In the genomic region with DNA sequence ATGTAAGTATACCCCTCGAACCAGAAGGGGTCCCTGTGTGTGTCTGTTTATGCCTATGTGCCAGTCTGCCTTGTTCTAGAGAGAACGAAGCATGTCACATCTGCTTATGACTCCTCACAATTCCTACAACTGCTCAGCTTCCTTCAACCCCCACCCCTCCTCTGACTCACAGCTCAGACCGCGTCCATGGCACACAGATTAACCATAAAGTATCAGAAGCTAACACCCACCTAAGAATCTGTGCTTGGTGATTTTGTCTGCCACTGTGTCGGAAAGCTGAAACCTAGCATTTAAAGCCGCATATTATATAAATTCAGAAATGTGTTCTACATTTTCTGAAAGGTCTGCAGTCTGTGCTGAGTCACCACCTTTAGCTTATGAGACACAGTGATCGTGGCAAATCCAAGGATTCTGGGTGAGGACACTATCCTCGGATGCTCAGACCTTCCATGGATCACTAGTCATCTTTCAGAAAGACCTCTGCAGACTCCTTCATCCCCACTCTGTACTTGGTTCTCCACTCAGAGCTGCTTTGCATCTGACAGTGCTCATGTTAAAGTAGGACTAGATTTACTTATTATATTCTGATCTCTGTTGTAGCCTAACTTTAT, we compare ENCODE assay signal across 25 mouse cellular contexts. TPM values are rescaled to one million over a fixed set of nuclear protein-coding genes. Genes with fewer than 3 reads are reported as not detected.
DNase-seq lines count a peak whose midpoint lies in the region; ATAC-seq lines count a peak whose summit lies in the region.
"Had no signal": no experiment of that assay in that cellular context is flagged by ENCODE, and none has a peak within 500 bp of the region (broad histone marks: within the 10 kb centered on the region; RNA-seq: fewer than 3 reads in every experiment).

No protein-coding gene starts in this region.

- H3K4me1 ChIP-seq in heart, embryonic 10.5 days = no peaks in the 10 kb centered on the region
- H3K4me1 ChIP-seq: hindbrain, embryonic 10.5 days; neural tube, embryonic 15.5 days had no signal

- no peaks in the 10 kb centered on the region for H3K36me3 ChIP-seq in heart, embryonic 10.5 days
- H3K36me3 ChIP-seq: G1E; hindbrain, embryonic 10.5 days; limb, embryonic 10.5 days; neural tube, embryonic 15.5 days had no signal

- 82% methylated on average over 8 of the region's 8 CpGs for WGBS in heart, embryonic 10.5 days

- H3K27ac ChIP-seq in heart, embryonic 10.5 days = no peak overlapping the region
- H3K27ac ChIP-seq: hindbrain, embryonic 10.5 days; hindbrain, postnatal 0 days; kidney, postnatal 0 days; limb, embryonic 10.5 days; neural tube, embryonic 15.5 days; stomach, postnatal 0 days had no signal

- H3K27me3 ChIP-seq in heart, embryonic 10.5 days (ENCODE audit: insufficient read depth, poor library complexity, severe bottlenecking) = no peaks in the 10 kb centered on the region
- H3K27me3 ChIP-seq: neural tube, embryonic 15.5 days had no signal

- DNase-seq in adrenal gland, adult 2 months = peak; percentile 30
- DNase-seq in adrenal gland, postnatal 25 days = no peak
- peak; percentile 64 for DNase-seq in heart, embryonic 10.5 days (ENCODE audit: low spot score)
- DNase-seq in heart, adult 9 months (ENCODE audit: low spot score in 2 of 2) = no peak
- peak; percentile 42 for DNase-seq in right cerebral cortex, postnatal 25 days
- DNase-seq in right cerebral cortex, postnatal 14 days = no peak
- peak; percentile 57 for DNase-seq in telencephalon, adult 2 months (ENCODE audit: low read depth, low spot score)
- DNase-seq: cerebellum, adult 11-12 months; cerebellum, postnatal 25 days; embryo, embryonic 11 days; gastrocnemius, postnatal 14 days; kidney, adult 18-20 months; liver, postnatal 0 days; lung, postnatal 14 days; midbrain, embryonic 14.5 days; thymus, postnatal 14 days had no signal

- H3K9me3 ChIP-seq in heart, embryonic 10.5 days = no peaks in the 10 kb centered on the region
- H3K9me3 ChIP-seq: hindbrain, embryonic 10.5 days; limb, embryonic 10.5 days; neural tube, embryonic 15.5 days had no signal

- no peak overlapping the region for H3K4me3 ChIP-seq in heart, embryonic 10.5 days
- H3K4me3 ChIP-seq: hindbrain, embryonic 10.5 days; limb, embryonic 10.5 days; neural tube, embryonic 15.5 days had no signal

- ATAC-seq in inflammation-experienced regulatory T-cells, adult 6 months = no peak
- ATAC-seq: forebrain, embryonic 16.5 days; hindbrain, postnatal 0 days; liver, postnatal 0 days had no signal

RNA-seq across cellular contexts. Expression of a gene that starts 47.4 kb away (rescaled TPM):
- total RNA-seq in adrenal gland, adult 2 months (2021) = 10 to 100 TPM; 21.8 to 40.9 TPM
- 41.9 and 45.9 TPM in 2 replicates for polyA plus RNA-seq in adrenal gland, adult 2 months (2012; rRNA removed)
- total RNA-seq in adrenal gland, postnatal 25 days (2021) = 36.9 and 40.3 TPM in 2 replicates
- polyA plus RNA-seq in heart, embryonic 10.5 days (2016; fragmentation: Nextera tagmentation; extraction: Ambion mirVana) = 20.4 and 30.5 TPM in 2 replicates
- 10 to 100 TPM in 1 of 3 experiments, 1 to 10 TPM in 2; 3.7 to 11.3 (median 7.7) TPM for polyA plus RNA-seq in inflammation-experienced regulatory T-cells, adult 6 months (2017; shearing (Covaris generic))

Comparison
In these comparisons a context has a peak if more than half of its experiments do, and no peak if none do; other contexts are left out.
1. DNase-seq: peak in adrenal gland, adult 2 months (single experiment), heart, embryonic 10.5 days (single experiment), right cerebral cortex, postnatal 25 days (single experiment) and telencephalon, adult 2 months (single experiment); none in adrenal gland, postnatal 25 days (single experiment), heart, adult 9 months (0 of 2) and right cerebral cortex, postnatal 14 days (single experiment).